Mouse (Mus musculus): ENCODE measurements around the gene Trio.

The Trio gene

GRCm38 (mm10) chr15:27777455-27778190, 248.0 kb downstream of the Trio start:
- no peak for DNase-seq (ENCODE audit: extremely low read depth, low read depth)

- DNase-seq (ENCODE audit: extremely low read depth, low read depth): no peak
Measured at GRCm38 (mm10) chr15:27774481-27774880, 251.2 kb downstream of the Trio start.

GRCm38 (mm10) chr15:27772125-27772627, 253.5 kb downstream of the Trio start:
- no peak for DNase-seq (ENCODE audit: extremely low read depth, low read depth)

GRCm38 (mm10) chr15:27771581-27771980, 254.1 kb downstream of the Trio start:
- no peak for DNase-seq (ENCODE audit: extremely low read depth, low read depth)

- no peak for DNase-seq (ENCODE audit: extremely low read depth, low read depth)
Measured at GRCm38 (mm10) chr15:27770513-27771196, 255.0 kb downstream of the Trio start.

GRCm38 (mm10) chr15:27761416-27761815, 264.2 kb downstream of the Trio start:
- DNase-seq (ENCODE audit: extremely low read depth, low read depth): no peak

- no peak for DNase-seq (ENCODE audit: extremely low read depth, low read depth)
Measured at GRCm38 (mm10) chr15:27760655-27761054, 265.0 kb downstream of the Trio start.

- no peak for DNase-seq (ENCODE audit: extremely low read depth, low read depth)
Measured at GRCm38 (mm10) chr15:27759890-27760289, 265.8 kb downstream of the Trio start.

GRCm38 (mm10) chr15:27758680-27759079, 267.0 kb downstream of the Trio start:
- DNase-seq (ENCODE audit: extremely low read depth, low read depth): no peak

- no peak for DNase-seq (ENCODE audit: extremely low read depth, low read depth)
Measured at GRCm38 (mm10) chr15:27756426-27756825, 269.2 kb downstream of the Trio start.

- DNase-seq (ENCODE audit: extremely low read depth, low read depth): no peak
Measured at GRCm38 (mm10) chr15:27754571-27755260, 270.9 kb downstream of the Trio start.

GRCm38 (mm10) chr15:27753923-27754322, 271.7 kb downstream of the Trio start:
- no peak for DNase-seq (ENCODE audit: extremely low read depth, low read depth)

GRCm38 (mm10) chr15:27752677-27753342, 272.8 kb downstream of the Trio start:
- no peak for DNase-seq (ENCODE audit: extremely low read depth, low read depth)

GRCm38 (mm10) chr15:27751612-27752405, 273.8 kb downstream of the Trio start:
- DNase-seq (ENCODE audit: extremely low read depth, low read depth): no peak

GRCm38 (mm10) chr15:27748739-27749138, 276.9 kb downstream of the Trio start:
- no peak for DNase-seq (ENCODE audit: extremely low read depth, low read depth)

- no peak for DNase-seq (ENCODE audit: extremely low read depth, low read depth)
Measured at GRCm38 (mm10) chr15:27747512-27747911, 278.1 kb downstream of the Trio start.

- no peak for DNase-seq (ENCODE audit: extremely low read depth, low read depth)
Measured at GRCm38 (mm10) chr15:27744995-27745394, 280.7 kb downstream of the Trio start.

GRCm38 (mm10) chr15:27740080-27740479, 285.6 kb downstream of the Trio start:
- no peak for DNase-seq (ENCODE audit: extremely low read depth, low read depth)

GRCm38 (mm10) chr15:27731818-27732217, 293.8 kb downstream of the Trio start:
- DNase-seq (ENCODE audit: extremely low read depth, low read depth): no peak

GRCm38 (mm10) chr15:27726228-27726627, 299.4 kb downstream of the Trio start:
- DNase-seq (ENCODE audit: extremely low read depth, low read depth): no peak
